Mouse (Mus musculus): ENCODE results near the gene Gbf1.

- TF ChIP-seq FLI1 (IDR thresholded peaks at IDR 0.05; ENCODE audit: low read length) (no peak), GATA1 (IDR thresholded peaks at IDR 0.05; ENCODE audit: borderline replicate concordance, low read length) (no peak)
Measured at GRCm38 (mm10) chr19:46165950-46166349, 13.6 kb downstream of the Gbf1 start.

Data from megakaryocyte, embryonic 14.5 days (primary cell).